ENCODE assay signal across 26 mouse cellular contexts in the genomic region with DNA sequence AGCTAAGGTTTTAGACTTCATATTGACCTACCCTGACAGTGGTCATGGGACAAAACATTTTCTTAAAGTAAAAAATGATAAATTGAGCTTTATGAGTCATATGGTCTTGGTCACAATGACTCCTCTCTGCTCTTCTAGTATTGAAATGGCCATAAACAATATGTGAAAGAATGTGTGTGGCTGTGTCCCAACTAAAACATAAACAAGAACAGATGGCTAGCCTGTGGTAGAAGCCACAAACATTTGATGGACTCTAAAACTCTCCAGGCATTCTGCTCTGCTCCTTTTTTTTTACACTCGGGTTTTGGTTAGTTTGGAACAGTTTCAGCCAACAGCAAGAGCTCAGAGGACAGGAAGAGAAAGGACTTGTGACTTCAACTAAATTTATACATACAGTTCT.
DNase-seq lines count a peak whose midpoint lies in the region; ATAC-seq and TF ChIP-seq lines count a peak whose summit lies in the region.
"Had no signal": no experiment of that assay in that cellular context is flagged by ENCODE, and none has a peak within 500 bp of the region (broad histone marks: within the 10 kb centered on the region; RNA-seq: fewer than 3 reads in every experiment).

No protein-coding gene starts in this region.

- H3ac ChIP-seq in C2C12 (ENCODE audit: control insufficient read depth, insufficient read length, low read depth): no peak overlapping the region

- no peak overlapping the region for H3K4me2 ChIP-seq in kidney, embryonic 16.5 days (replicated peaks; ENCODE audit: low read depth, low read length)
- H3K4me2 ChIP-seq in kidney, embryonic 14.5 days (replicated peaks; ENCODE audit: low read depth, low read length): no peak overlapping the region
- no peak overlapping the region for H3K4me2 ChIP-seq in midbrain, postnatal 0 days (ENCODE audit: low read depth, low read length, poor library complexity, severe bottlenecking)
- H3K4me2 ChIP-seq: embryonic facial prominence, embryonic 12.5 days; embryonic facial prominence, embryonic 15.5 days; forebrain, embryonic 13.5 days; heart, embryonic 13.5 days; hindbrain, embryonic 12.5 days; hindbrain, embryonic 15.5 days; intestine, embryonic 15.5 days had no signal

- TF ChIP-seq CTCF in C2C12 (IDR thresholded peaks at IDR 0.05; ENCODE audit: control insufficient read depth, insufficient read depth, insufficient read length): no peak
- no peak for TF ChIP-seq CTCF in midbrain, postnatal 0 days (IDR thresholded peaks at IDR 0.05)

- no peaks in the 10 kb centered on the region for H3K4me1 ChIP-seq in kidney, embryonic 16.5 days (ENCODE audit: insufficient read depth, low read length)
- H3K4me1 ChIP-seq in kidney, embryonic 14.5 days (ENCODE audit: control insufficient read depth, insufficient read depth, low read length): no peaks in the 10 kb centered on the region
- no peaks in the 10 kb centered on the region for H3K4me1 ChIP-seq in midbrain, postnatal 0 days (ENCODE audit: insufficient read depth, low read length)
- H3K4me1 ChIP-seq: embryonic facial prominence, embryonic 12.5 days; embryonic facial prominence, embryonic 15.5 days; forebrain, embryonic 13.5 days; heart, embryonic 10.5 days; heart, embryonic 13.5 days; hindbrain, embryonic 12.5 days; hindbrain, embryonic 15.5 days; intestine, embryonic 15.5 days had no signal

- no peaks in the 10 kb centered on the region for H3K9me3 ChIP-seq in kidney, embryonic 16.5 days (ENCODE audit: low read length)
- no peaks in the 10 kb centered on the region for H3K9me3 ChIP-seq in kidney, embryonic 14.5 days (ENCODE audit: control insufficient read depth, low read length)
- no peaks in the 10 kb centered on the region for H3K9me3 ChIP-seq in midbrain, postnatal 0 days (ENCODE audit: low read length)
- H3K9me3 ChIP-seq: embryonic facial prominence, embryonic 12.5 days; embryonic facial prominence, embryonic 15.5 days; forebrain, embryonic 13.5 days; G1E; heart, embryonic 10.5 days; heart, embryonic 13.5 days; hindbrain, embryonic 12.5 days; hindbrain, embryonic 15.5 days; intestine, embryonic 15.5 days had no signal

- no peaks in the 10 kb centered on the region for H3K79me2 ChIP-seq in C2C12 (ENCODE audit: control insufficient read depth, insufficient read depth)

- H3K4me3 ChIP-seq in kidney, embryonic 16.5 days (ENCODE audit: low read length): no peak overlapping the region
- no peak overlapping the region for H3K4me3 ChIP-seq in kidney, embryonic 14.5 days (ENCODE audit: low read length)
- H3K4me3 ChIP-seq in C2C12 (ENCODE audit: insufficient read depth, poor library complexity, severe bottlenecking): no peak overlapping the region
- H3K4me3 ChIP-seq in midbrain, postnatal 0 days (ENCODE audit: low read depth, low read length): no peak overlapping the region
- H3K4me3 ChIP-seq: embryonic facial prominence, embryonic 12.5 days; embryonic facial prominence, embryonic 15.5 days; forebrain, embryonic 13.5 days; heart, adult 2 months; heart, embryonic 10.5 days; heart, embryonic 13.5 days; hindbrain, embryonic 12.5 days; hindbrain, embryonic 15.5 days; intestine, embryonic 15.5 days had no signal

- H3K27me3 ChIP-seq in kidney, embryonic 16.5 days (ENCODE audit: insufficient read depth, low read length): no peaks in the 10 kb centered on the region
- H3K27me3 ChIP-seq in kidney, embryonic 14.5 days (ENCODE audit: control insufficient read depth, insufficient read depth, low read length): no peaks in the 10 kb centered on the region
- no peaks in the 10 kb centered on the region for H3K27me3 ChIP-seq in C2C12 (ENCODE audit: control insufficient read depth, insufficient read depth, insufficient read length)
- no peaks in the 10 kb centered on the region for H3K27me3 ChIP-seq in midbrain, postnatal 0 days (ENCODE audit: insufficient read depth, low read length)
- H3K27me3 ChIP-seq: CH12.LX; embryonic facial prominence, embryonic 12.5 days; embryonic facial prominence, embryonic 15.5 days; forebrain, embryonic 13.5 days; heart, embryonic 13.5 days; hindbrain, embryonic 12.5 days; hindbrain, embryonic 15.5 days; intestine, embryonic 15.5 days had no signal

- no peaks in the 10 kb centered on the region for H3K79me3 ChIP-seq in C2C12 (ENCODE audit: low read depth)

- DNase-seq in 3134 (ENCODE audit: extremely low read depth, insufficient read length, low spot score): peak; percentile 18
- DNase-seq in fibroblast of lung, adult 2 months (ENCODE audit: low read depth): peak; percentile 27
- DNase-seq in midbrain, postnatal 0 days (ENCODE audit: low spot score): no peak
- DNase-seq: adrenal gland, adult 8-10 months; adrenal gland, postnatal 25 days; cerebellum, adult 11-12 months; cerebellum, adult 8-10 months; cerebellum, postnatal 14 days; gastrocnemius, postnatal 10 days; gastrocnemius, postnatal 36 days; heart, adult 2 months had no signal

- H3K9ac ChIP-seq in kidney, embryonic 16.5 days (replicated peaks; ENCODE audit: low read length): no peak overlapping the region
- no peak overlapping the region for H3K9ac ChIP-seq in kidney, embryonic 14.5 days (ENCODE audit: low read depth, low read length)
- H3K9ac ChIP-seq in midbrain, postnatal 0 days (replicated peaks; ENCODE audit: low read length, poor library complexity, severe bottlenecking): no peak overlapping the region
- H3K9ac ChIP-seq: embryonic facial prominence, embryonic 12.5 days; embryonic facial prominence, embryonic 15.5 days; forebrain, embryonic 13.5 days; heart, embryonic 13.5 days; hindbrain, embryonic 12.5 days; hindbrain, embryonic 15.5 days; intestine, embryonic 15.5 days had no signal

- no peaks in the 10 kb centered on the region for H3K36me3 ChIP-seq in kidney, embryonic 16.5 days (ENCODE audit: insufficient read depth, low read length)
- no peaks in the 10 kb centered on the region for H3K36me3 ChIP-seq in kidney, embryonic 14.5 days (ENCODE audit: control insufficient read depth, insufficient read depth, low read length)
- H3K36me3 ChIP-seq in C2C12 (ENCODE audit: control insufficient read depth, insufficient read depth): no peaks in the 10 kb centered on the region
- no peaks in the 10 kb centered on the region for H3K36me3 ChIP-seq in midbrain, postnatal 0 days (ENCODE audit: insufficient read depth, low read length)
- H3K36me3 ChIP-seq: embryonic facial prominence, embryonic 12.5 days; embryonic facial prominence, embryonic 15.5 days; G1E; heart, embryonic 10.5 days; heart, embryonic 13.5 days; hindbrain, embryonic 12.5 days; hindbrain, embryonic 15.5 days; intestine, embryonic 15.5 days had no signal

- 38% methylated on average over 1 of the region's 1 CpGs for WGBS in kidney, embryonic 16.5 days
- WGBS in kidney, embryonic 14.5 days: 57% methylated on average over 1 of the region's 1 CpGs
- 65% methylated on average over 1 of the region's 1 CpGs for WGBS in midbrain, postnatal 0 days

- peak; percentile 46; the same call in 1 of the 2 replicates for ATAC-seq in kidney, embryonic 16.5 days (ENCODE audit: low FRiP score, low TSS enrichment)
- ATAC-seq in kidney, embryonic 14.5 days (ENCODE audit: low FRiP score, low TSS enrichment): no peak
- ATAC-seq in inflammation-experienced regulatory T-cells, adult 6 months: no peak
- ATAC-seq in midbrain, postnatal 0 days (ENCODE audit: low FRiP score): no peak
- ATAC-seq: forebrain, embryonic 13.5 days; forebrain, embryonic 16.5 days; intestine, embryonic 15.5 days had no signal

- H3K27ac ChIP-seq in kidney, embryonic 16.5 days (ENCODE audit: low read length): no peak overlapping the region
- H3K27ac ChIP-seq in kidney, embryonic 14.5 days (ENCODE audit: low read depth, low read length): no peak overlapping the region
- H3K27ac ChIP-seq in midbrain, postnatal 0 days (ENCODE audit: low read depth, low read length): no peak overlapping the region
- H3K27ac ChIP-seq: embryonic facial prominence, embryonic 12.5 days; embryonic facial prominence, embryonic 15.5 days; forebrain, embryonic 13.5 days; heart, adult 2 months; heart, embryonic 10.5 days; heart, embryonic 13.5 days; hindbrain, embryonic 12.5 days; hindbrain, embryonic 15.5 days; intestine, embryonic 15.5 days had no signal

TF ChIP-seq in C2C12, 6 proteins besides CTCF, POLR2A, EP300 and RAD21:
- TF ChIP-seq MAX (IDR thresholded peaks at IDR 0.05): no peak
- TF ChIP-seq MYOD1 (IDR thresholded peaks at IDR 0.05; ENCODE audit: control insufficient read depth, insufficient read length, low read depth): peak; percentile 36
- TF ChIP-seq FOSL1 (IDR thresholded peaks at IDR 0.05; ENCODE audit: insufficient read depth, low read length, poor library complexity, severe bottlenecking): peak; percentile 6
TF ChIP-seq in C2C12: peak in this region for 2.
